Mouse (Mus musculus) B cell, adult 2 months (primary cell): ENCODE data around the gene Rpp25l.
"Not testable (repeated sequence)": the region's sequence is repeated elsewhere in the genome, so short reads cannot be mapped to it uniquely, and the experiment has no call there.

Source experiments
- DNase-seq, 2 experiments: peaks; one replicate each; pipeline ENCODE4 v3.0.0; 2022

Rpp25l gene

DNA sequence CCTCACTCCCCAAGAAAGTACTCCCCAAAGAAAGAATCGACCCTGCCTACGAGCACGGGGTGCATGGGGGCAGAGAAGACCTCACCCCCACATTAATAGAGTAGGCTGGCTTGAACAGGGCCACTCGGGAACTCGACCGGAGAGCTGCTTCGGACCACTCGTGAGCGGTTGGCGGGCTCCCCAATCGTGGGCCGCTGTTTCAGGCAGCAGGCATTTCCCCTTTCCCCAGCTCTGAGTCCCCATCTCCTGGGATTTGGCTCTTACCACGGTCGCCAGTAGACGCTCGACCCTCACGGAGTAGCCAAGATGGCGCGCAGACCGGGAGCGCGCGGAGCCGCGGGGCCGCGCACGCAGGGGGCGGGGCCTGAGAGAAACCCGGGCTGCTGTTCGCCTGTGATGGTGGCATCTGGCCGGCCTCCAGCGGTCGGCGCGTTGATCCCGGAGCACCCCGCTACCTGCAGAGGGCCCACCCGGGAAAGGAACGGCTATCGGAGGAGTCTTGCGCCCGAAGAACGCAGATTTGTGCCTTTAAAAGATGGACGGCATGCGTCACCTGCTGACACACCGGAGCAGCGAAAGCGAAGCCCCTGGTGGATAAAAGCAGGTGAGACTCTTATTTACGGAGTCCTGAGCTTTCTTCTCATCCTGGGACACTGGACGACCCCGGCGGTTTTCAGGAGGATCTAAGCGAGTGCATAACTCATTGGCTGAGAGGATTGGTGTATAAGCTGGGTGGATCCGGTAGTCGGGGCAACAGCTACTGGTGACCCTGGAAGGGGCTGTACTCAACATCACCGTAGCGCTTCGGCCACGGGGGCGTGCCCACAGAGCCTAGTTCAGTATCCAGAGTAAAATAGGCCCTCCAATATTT is at the start of gene Rpp25l:
Gene Rpp25l (minus strand): TSS at position 338 of the 871 bp plus-strand sequence.
- peak; percentile 87 to 92 for DNase-seq

DNA sequence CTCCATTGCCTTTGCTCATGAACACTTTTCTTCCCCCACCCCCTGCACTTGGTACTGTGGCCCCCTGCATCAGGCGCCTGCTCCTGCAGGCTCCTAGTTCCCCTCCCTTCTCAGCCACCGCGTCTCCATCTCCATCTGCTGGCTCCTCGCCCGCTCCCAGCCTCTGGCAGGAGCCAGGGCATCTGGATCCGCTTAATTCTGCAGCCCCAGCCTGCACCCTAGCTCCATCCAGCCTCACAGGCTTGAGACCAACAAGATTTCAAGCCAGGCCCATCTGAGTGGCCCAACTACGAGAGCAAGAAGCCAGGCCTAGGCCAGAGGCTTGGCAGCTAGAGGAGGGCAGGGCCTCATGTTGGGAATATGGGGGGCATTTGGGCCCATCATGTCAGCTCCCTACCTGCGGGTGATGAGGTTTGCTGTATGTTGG is 49.4 kb upstream of the Rpp25l start:
- DNase-seq: not testable (repeated sequence)

DNA sequence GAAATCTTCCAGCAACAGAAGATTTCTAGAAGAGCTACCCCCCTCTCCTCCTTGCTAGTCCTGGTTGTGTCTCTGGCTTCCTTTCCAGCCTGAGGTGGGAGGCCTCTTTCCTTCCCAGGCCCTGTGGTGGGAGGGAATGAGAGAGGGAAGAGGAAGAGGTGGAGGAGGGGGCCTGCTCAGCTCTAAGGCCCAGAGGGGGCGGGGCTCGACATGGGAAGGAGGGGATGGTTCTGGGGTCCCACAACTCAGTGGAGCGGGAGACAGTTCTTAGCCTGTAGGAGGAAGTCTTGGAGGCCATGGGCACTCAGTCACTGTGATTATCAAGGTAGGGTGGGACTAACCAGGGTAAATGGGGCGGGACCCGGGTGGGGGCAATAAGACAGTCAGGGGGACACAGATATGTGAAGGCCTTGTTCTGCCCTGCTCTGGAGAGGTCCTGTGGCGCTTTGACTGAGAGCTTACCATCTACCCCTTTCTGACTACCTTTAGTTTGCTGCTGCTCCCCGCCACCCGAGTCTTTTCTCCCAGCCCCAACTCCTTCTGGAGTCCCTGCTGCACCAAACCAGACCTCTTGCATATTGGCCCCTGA is 48.9 kb upstream of the Rpp25l start:
- DNase-seq: no peak

DNA sequence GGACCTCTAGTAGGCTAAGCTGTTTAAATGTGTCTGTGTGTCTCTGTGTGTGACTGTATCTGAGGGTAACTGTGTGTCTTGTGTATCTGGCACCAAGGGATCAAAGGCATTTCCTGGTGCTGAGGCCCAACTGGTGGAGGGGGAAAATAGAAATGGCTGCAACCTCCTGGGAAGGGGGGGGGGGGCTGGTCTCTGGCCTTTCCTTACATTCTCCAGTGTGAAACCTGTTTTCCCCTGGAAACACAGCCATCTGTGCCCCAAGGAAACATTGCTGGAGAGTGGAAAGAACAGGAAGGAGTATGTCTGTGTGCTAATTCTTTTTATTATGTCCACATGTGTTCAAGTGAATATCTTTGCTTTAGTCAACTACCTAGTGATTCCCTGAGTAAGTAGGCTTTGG is 48.3 kb upstream of the Rpp25l start:
- no peak for DNase-seq

DNA sequence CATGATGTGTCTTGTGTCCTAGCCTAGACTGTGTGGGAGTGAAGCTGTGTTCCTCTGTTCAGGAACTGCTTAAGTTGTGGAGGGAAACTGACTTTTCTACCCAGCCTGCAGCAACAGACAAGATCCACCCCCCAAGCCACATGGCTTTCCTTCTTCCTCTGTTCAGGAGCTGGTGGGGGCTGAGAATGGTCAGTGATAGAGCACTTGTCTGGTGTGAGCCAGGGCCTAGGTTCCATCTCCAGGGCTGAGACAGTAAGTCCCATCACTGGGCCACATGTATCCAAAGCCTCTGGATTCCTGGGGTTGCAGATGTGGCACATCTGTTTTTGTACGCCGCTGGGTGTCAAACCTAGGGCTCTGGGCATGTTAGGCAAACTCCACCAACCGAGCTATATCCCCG is 47.6 kb upstream of the Rpp25l start:
- no peak for DNase-seq

DNA sequence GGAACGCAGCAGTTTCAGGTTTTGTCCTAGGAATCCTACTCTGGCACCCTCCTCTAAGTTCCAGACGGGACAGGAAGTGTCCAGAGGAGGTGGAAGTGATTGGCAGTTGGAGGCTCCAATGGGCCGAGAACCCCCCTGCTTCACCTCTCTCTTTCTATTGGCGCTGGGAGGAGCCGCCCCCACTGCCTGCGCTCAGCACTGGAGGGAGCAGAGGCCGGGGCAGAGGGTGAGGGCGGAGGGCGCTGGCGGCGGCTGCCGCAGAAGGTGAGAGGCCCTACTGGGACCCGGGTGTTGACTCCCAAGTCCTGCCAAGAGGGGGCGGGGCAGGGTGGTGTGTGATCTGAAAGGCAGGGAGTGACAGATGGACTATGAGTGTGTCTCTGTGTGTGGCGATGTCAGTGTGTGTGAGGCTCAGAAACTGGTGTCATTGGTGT is 47.0 kb upstream of the Rpp25l start:
- DNase-seq: peak in 1 of 2 experiments; percentile 12

DNA sequence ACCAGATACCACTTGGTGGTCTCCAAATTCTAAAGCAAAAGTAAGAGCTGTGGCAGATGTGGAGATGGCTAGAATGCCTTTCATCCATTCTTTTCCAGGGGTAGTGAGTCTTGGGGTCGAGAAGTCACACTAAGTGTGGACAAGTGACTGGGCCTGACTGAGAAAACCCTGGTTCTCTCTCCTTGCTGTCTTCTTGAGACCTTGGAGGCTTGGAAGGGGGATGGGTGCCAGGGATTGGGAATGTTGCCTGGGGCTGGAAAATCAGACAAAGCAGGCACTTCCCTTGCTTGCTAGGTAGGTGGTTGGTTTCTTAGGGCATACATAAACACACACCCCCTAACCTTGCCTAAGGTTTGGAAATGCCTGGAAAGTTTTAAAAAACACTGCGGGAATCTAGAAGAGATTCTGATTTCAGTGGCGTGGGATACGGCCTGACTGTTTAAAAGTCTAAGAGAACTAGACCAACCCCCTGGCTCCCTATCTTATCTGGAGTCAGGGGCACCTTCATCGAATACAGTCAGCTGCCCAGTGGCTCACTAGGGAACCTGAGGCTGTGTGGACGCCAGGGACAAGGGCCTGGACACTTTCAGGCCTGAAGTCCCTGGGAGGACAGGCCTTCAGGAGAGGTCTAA is 46.4 kb upstream of the Rpp25l start:
- no peak for DNase-seq

DNA sequence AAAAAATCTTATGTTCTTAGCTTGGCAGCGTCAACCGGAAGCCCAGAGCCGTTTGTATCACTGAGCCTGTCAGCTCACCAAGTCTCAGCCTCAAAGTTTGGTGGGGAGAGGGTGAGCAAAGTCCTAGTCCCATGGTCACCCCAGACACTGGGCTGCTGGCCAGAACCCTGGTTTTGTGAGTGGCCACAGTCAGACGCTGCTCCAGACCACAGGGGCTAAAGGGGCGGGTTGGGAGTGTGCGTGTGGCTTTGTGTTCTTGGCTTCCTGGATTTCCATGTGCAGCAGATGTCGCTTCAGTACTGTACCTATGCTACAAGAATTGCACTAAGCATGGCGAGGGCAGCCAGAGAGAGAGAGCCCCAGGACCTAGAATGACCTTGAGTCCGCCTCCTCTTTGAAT is 45.9 kb upstream of the Rpp25l start:
- DNase-seq: no peak

DNA sequence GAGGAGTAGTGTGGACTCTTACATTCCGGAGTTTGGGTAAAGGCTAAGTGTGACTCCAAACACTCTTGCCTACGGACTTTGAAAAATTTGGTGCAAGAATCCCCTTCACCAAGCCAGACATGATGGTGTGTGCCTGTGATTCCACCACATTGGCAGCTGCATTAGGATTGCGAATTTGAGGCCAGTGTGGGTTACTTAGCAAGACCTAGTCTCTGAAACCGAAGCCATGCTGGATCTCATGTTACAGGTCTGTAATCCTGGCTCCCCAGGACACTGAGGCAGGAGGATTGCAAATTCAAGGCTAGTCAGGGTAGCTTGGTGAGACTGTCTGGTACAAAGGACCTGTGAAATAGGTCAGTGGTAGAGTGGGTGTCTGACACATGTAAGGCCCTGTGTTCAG is 45.4 kb upstream of the Rpp25l start:
- no peak for DNase-seq

DNA sequence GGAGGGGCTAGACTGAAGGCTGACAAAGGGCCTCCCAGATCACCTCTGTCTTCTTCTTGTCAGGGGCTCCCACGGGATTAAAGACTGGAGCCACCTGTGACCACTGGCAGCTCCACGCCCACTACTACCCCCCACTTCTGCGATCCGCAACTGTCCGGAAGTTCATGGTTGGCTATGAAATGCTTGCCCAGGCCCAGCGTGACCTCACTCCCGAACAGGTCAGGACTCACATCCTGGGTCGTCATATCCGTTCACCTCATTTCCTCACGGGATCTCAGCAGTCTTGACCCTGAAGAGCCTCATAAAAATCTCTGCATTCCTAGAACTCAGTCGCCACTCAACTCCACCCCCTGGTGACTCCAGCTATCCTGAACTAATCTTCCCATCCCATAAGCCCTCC is 44.7 kb upstream of the Rpp25l start:
- DNase-seq: no peak

DNA sequence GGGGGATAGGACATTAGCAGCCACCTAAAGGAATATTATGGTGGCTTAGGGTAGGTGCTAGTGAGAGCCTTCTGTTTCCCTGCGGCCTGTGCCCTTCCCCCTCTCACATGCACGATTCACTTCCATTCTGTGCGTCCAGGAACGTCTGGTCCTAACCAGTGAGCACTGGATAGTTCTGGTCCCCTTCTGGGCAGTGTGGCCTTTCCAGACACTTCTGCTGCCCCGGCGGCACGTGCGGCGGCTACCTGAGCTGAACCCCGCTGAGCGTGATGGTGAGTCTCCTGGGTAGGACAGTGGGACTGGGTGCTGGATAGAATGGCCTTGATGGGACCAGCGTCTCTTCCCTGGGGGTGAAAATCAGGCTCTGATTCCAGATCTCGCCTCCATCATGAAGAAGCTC is 44.0 kb upstream of the Rpp25l start:
- DNase-seq: no peak

DNA sequence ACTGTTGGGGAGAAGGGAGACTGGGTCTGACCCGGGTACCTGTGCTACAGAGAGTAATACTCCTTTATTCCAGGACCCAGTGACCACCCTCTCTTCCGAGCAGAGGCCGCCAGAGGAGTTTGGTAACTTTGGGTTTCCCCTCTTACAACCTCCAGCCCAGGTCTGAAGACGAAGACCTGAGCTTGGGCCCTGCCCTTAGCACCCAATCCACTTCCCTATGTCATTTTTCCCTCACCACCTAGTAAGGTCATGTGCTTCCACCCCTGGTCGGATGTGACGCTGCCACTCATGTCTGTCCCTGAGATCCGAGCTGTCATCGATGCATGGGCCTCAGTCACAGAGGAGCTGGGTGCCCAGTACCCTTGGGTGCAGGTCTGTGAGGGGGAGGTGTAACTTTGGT is 43.1 kb upstream of the Rpp25l start:
- no peak for DNase-seq

DNA sequence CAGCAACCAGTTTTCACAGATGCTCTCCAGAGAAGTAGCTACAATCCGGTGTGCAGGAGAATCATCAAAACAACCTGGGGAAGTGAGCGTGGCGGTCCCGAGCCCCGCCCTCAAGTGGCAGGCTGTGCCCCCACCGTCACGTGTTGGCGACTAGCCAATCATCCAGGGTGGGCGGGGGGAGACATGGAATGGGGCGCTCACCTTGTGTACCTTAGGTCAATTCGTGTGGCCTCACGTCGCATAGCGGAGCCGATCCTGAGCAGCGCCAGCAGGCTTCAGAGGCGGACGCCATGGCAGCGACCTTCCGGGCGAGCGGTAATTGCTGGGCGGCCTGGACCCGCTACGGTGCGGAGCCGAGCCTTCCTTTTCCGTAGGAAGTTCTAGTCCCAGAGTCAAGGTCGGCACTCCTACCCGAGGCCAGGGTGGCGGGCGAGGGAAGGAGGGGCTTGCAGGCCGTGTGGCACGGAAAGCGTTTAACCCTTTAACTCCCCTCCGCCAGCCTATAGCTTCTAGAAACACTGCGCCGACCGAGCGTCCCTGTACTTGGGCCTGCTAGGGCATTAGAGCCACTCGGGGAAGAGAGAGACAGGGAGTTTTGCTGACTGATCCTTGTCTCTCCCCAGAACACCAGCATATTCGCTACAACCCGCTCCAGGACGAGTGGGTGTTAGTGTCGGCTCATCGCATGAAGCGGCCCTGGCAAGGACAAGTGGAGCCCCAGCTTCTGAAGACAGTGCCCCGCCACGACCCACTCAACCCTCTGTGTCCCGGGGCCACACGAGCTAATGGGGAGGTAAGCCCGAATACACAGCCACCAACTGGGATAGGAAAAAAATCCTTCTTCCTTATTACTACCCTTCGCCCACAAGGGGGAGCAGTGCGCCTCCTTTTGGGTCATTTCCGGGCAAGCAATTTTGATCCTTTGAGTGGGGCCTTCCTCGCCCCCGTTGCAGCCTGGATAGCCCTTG is 42.3 kb upstream of the Rpp25l start, which contains the start of gene Sigmar1:
Gene Sigmar1 (minus strand): TSS at position 820 of the 968 bp plus-strand sequence.
- peak; percentile 93 to 95 for DNase-seq

DNA sequence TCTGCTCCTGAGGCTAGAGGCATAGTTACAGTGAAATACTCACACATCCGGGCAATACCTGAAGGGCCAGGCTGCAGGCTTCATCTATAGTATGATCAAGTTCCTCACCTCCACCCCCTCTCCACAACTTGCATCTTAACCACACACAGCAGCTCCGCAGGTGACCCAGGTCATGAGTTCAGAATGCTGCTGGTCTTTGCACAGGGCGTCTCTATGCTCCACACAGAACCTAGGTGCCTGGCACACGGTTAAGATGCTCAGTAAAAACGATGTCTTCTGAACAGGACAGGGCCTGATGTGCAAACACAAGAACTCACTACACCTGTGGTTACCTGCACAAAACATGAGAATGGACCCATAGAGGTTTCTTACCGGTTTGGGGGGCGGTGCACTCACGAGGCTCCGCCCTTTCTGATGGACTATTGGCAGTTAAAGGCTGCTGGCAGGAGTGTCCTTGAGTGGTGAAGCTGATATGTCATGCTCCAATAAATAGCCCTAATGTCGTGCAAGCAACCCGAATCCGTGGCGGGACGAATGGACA is 41.5 kb upstream of the Rpp25l start, which contains the start of gene Galt:
Gene Galt (plus strand): TSS at position 432 of the 541 bp plus-strand sequence.
- no peak for DNase-seq

DNA sequence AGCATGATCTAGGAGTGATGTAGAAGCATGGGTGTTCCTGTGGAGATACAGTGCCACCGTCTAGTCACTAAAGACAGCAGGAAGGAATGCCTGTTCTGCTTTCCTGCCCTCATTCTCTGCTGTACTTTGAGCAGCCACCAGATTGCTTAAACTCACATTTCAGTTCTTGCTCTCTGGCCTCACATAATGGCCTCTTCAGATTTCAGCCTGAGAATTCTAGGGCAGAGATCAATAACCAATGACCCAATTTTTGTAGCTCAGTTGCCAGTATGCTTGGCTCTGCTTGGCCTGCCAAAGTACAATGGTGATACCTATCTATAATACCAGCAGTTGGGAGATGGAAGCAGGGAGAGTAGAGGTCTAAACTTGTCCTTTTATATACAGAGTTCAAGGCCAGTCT is 31.7 kb upstream of the Rpp25l start:
- DNase-seq: no peak

DNA sequence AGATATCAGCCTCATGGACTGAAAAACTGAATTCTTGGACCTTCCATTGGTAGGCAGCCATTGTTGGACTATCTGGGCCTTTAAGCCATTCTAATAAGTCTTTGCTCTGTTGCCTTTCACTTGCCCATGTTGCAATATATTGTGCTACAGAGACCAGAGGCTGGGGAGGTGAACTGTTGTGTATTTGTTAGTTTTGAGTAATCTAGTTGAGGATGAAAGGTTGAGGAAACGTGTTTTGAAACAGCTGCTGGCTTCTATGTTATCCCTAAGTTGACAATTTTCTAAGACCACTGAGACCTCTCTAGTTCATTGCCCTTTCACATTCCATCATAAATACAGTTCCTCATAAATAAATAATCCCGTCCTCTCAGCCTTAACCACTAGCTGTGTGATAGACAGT is 30.8 kb upstream of the Rpp25l start:
- DNase-seq: no peak

DNA sequence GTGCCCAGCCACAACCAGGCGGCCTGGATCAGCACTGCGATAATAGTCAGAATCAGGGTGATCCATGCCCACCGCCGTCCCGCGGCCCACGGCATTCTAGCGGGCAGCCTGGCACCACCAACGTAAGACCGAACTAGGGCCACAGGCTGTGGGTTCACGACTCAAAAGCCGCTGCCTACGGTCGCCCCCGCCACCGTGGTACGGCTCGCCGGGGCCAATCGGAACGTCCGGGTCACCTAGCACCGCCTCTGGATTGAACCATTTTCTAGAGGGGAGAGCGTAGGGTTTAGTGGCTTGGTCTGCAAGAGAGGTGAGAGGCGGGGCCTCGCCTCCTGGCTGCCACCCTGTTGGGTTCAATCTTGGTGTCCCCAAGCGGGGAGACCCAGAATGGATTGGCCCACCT is 27.8 kb upstream of the Rpp25l start:
- DNase-seq: peak; percentile 92 to 94

DNA sequence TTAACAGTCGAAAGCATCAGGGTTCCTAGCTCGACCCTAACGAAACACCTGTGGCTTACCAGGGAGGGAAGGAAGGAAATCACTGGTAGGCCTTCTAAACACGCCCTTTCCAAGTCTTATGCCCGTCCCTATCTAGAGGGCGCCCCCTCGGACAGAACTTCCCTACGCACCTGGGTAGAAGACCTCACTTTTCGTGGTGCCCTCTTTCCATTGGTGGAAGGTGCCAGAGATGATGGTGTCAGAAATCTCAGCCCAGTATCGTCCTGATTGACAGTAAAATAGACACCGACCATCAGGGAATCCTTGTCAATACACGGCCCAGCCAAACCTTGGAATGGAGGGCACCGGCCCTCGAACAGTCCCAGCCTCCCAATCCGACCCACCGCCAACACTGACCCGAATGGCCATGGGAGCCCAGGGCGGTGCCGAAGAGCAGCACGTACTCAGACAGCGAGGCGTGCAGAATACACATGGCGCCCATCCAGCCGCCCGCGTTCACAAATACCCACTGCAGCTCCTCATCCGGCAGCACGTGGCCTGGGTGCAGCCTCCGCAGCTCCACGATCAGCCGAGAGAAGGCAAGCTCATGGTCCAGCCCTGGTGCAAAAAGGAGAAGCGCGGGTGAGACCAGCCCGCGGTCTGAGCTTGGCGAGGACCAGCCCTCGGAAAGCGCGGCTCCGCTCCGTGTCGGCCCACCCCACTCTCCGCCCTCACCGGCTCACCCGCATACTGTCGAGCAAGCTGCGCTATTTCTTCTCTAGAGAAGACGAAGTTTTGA is 27.2 kb upstream of the Rpp25l start:
- DNase-seq: peak; percentile 41 to 51

DNA sequence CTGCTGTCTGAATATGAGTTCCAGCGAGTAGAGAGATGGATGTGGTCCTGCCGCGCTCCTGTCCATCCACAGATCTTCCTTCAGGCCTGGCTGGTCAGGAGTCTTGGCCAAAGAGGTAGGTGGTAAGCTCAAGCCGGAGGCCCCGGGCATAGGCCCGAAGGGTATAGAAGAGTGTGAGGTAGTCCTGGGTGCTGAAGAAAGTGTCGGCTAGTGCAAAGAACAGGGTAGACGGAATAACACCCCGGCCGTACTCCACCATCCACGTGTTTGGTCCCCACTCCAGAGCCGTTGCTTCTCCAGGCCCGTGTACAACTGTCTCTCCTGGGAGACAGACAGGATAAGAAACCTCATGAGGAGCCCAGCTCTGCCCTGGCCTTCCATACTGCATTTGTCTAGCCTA is 25.9 kb upstream of the Rpp25l start:
- DNase-seq: no peak

DNA sequence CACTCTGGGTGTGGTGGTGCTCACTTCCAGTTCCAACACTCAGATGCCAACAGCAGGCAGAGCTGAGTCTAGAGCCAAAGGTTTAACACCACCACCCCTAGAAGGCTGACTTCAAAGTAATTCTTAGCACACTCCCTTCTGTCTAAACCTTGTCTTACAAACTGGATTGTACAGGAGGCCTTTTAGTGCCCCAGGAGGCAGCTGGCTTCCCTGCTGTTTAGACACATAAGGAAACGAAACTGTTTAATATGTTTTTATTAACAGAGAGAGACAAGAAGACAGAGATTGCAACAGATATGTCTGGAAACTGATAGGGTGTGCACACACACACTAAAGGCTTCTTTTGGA is 24.9 kb upstream of the Rpp25l start:
- no peak for DNase-seq

DNA sequence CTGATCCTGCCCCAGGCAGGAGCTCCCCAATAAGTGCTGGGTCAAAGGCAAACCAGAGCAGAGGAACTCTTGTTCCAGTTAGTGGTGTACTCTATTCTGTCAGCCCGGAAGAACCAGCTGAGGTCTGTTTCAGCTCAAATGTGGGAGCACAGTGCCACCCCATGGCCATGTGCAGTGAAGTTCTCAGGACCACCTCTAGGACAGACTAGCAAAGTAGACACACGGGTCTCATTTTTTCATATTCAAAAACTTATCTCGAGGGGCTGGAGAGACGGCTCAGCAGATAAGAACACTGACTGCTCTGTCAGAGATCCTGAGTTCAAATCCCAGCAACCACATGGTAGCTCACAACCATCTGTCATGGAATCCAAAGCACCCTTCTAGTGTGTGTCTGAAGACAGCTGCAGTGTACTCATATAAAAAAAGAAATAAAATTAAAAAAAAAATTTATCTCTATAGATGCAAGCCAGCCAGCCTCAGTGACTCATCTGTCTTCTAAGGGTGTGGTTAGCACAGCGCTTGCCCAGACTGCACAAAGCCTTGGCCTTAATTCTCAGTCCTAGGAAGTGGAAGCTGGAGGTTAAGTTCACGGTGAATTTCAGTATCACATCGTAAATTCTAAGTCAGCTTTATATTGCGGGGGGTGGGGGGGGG is 24.4 kb upstream of the Rpp25l start:
- peak; percentile 84 to 87 for DNase-seq
